Mouse (Mus musculus) adrenal gland, adult 8-10 months (tissue): ENCODE data around the gene Klhl15. TPM values are rescaled to one million over a fixed set of nuclear protein-coding genes. Genes with fewer than 3 reads are reported as not detected.
"Not testable (repeated sequence)": the region's sequence is repeated elsewhere in the genome, so short reads cannot be mapped to it uniquely, and the experiment has no call there.

Source experiments
- DNase-seq: peaks from one replicate; pipeline ENCODE4 v3.0.0; 2022
- microRNA-seq, 2 experiments: library from miRNA; unstranded; fragments of <30 nt; microRNA quantifications; one replicate each; pipeline ENCODE4 v1.2.0; 2022
- total RNA-seq, 4 experiments: library from RNA; stranded (reverse); gene quantifications; 2 replicates each; pipeline ENCODE4 v1.2.4; 2022

Gene Klhl15
- 10 to 100 TPM; 14.7 to 23.6 (median 18.4) TPM for total RNA-seq

GRCm38 (mm10) chrX:94234532-94235189 is at the start of gene Klhl15:
Gene Klhl15, plus strand, starts transcription at chrX:94234599.
- peak; percentile 72 for DNase-seq

- DNase-seq = no peak
Observed at GRCm38 (mm10) chrX:94185156-94185555, 49.2 kb upstream of the Klhl15 start.

- DNase-seq = not testable (repeated sequence)
Observed at GRCm38 (mm10) chrX:94193901-94194300, 40.5 kb upstream of the Klhl15 start.

- DNase-seq = no peak
Observed at GRCm38 (mm10) chrX:94197789-94198188, 36.6 kb upstream of the Klhl15 start.

- no peak for DNase-seq
Observed at GRCm38 (mm10) chrX:94212264-94212596, 22.2 kb upstream of the Klhl15 start.

GRCm38 (mm10) chrX:94212597-94213321 is 21.6 kb upstream of the Klhl15 start, which contains the start of gene Eif2s3x:
Gene Eif2s3x, minus strand, starts transcription at chrX:94212862.
- DNase-seq = peak; percentile 83

GRCm38 (mm10) chrX:94213384-94213783 is 21.0 kb upstream of the Klhl15 start:
- DNase-seq = no peak

- DNase-seq = no peak
Observed at GRCm38 (mm10) chrX:94233432-94233831, 967 bp upstream of the Klhl15 start.

- no peak for DNase-seq
Observed at GRCm38 (mm10) chrX:94233936-94234531, 365 bp upstream of the Klhl15 start.

- DNase-seq = no peak
Observed at GRCm38 (mm10) chrX:94235190-94235555, 774 bp downstream of the Klhl15 start.

GRCm38 (mm10) chrX:94235601-94236000 is 1.2 kb downstream of the Klhl15 start:
- no peak for DNase-seq

GRCm38 (mm10) chrX:94288923-94289322 is 54.5 kb downstream of the Klhl15 start:
- DNase-seq = peak; percentile 8

- no peak for DNase-seq
Observed at GRCm38 (mm10) chrX:94302928-94303327, 68.5 kb downstream of the Klhl15 start.

GRCm38 (mm10) chrX:94321036-94321902 is 86.9 kb downstream of the Klhl15 start:
- DNase-seq = no peak

Small RNA genes within 50 kb of the gene (microRNA-seq; reads per million reads assigned to microRNA genes)
- gene Mir7673 = 0.34 to 0.35 reads per million in 2 experiments

Other genes with a start within 250 kb of the Klhl15 start
- 10 to 100 TPM; 28.8 to 47.7 (median 41.3) TPM for gene Zfx, start 110.9 kb upstream of the Klhl15 start, total RNA-seq
- 100 to 1,000 TPM; 120 to 235 (median 168) TPM for gene Eif2s3x, start 21.7 kb upstream of the Klhl15 start, total RNA-seq
- gene Fam90a1b, start 132.2 kb downstream of the Klhl15 start, total RNA-seq = not detected
- 10 to 100 TPM; 38.0 to 62.9 (median 52.9) TPM for gene Apoo, start 132.5 kb downstream of the Klhl15 start, total RNA-seq